Mouse (Mus musculus) ES-Bruce4 (cell line): ENCODE results near the gene Gan.

ENCODE experiments used
- CTCF ChIP-seq: IDR thresholded peaks from one replicate; pipeline ENCODE4 v1.8.1; 2011; ENCODE audit warnings: low read depth, low read length
- EP300 ChIP-seq: IDR thresholded peaks from 2 replicates; pipeline ENCODE4 v1.6.1; 2011; ENCODE audit warnings: low read depth, low read length; ENCODE audit not compliant: insufficient read depth
- POLR2A ChIP-seq: IDR thresholded peaks from one replicate; pipeline ENCODE4 v1.8.1; 2011; ENCODE audit warnings: low read length; ENCODE audit not compliant: insufficient read depth

GRCm38 (mm10) chr8:117115676-117116446 lies 42.1 kb upstream of the Gan start:
- TF ChIP-seq CTCF (no peak), POLR2A (no peak), EP300 (no peak)
